Mouse (Mus musculus): ENCODE measurements at regions not wholly inside any gene's neighbourhood (a gene's known extent, or its start where the extent isn't known, plus 50 kb on each side); places are given as distances from the start of the nearest gene placed in this dataset.

GRCm38 (mm10) chr6:50058596-50058995, 51.4 kb upstream of the Mpp6 start:
- CTCF ChIA-PET: no interaction called here

DNA sequence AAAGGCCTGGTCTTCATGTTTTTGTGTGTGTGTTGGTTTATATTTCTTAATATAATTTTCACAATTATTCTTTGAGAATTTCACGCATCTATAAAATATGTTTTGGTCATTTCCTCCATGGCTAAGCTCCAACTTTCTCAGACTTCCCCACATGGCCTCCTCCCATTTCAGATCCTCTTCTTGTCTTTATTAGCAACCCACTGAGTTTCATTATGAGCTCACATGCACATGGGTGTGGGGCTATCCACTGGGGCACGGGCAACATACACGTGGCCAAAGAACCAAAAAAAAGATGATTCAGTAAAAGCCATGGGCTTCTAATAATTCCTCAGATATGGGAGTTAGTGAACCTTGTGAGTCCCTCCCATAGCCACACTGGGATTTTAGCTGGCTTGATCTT, 50.1 kb upstream of the Mpp6 start:
- CTCF ChIA-PET: interaction anchor here (0.6 kb wide), 1 partner anchor 61 kb away, joined by 3 read pairs; no protein-coding TSS in a partner anchor

Data from spleen, embryonic (tissue).